Mouse (Mus musculus) right cerebral cortex, postnatal 25 days (tissue): ENCODE measurements at regions not wholly inside any gene's neighbourhood (a gene's known extent, or its start where the extent isn't known, plus 50 kb on each side); places are given as distances from the start of the nearest gene placed in this dataset.
"Not testable (repeated sequence)": the region's sequence is repeated elsewhere in the genome, so short reads cannot be mapped to it uniquely, and the experiment has no call there.

ENCODE experiments used
- DNase-seq: peaks from one replicate; pipeline ENCODE4 v3.0.0; 2022

DNA sequence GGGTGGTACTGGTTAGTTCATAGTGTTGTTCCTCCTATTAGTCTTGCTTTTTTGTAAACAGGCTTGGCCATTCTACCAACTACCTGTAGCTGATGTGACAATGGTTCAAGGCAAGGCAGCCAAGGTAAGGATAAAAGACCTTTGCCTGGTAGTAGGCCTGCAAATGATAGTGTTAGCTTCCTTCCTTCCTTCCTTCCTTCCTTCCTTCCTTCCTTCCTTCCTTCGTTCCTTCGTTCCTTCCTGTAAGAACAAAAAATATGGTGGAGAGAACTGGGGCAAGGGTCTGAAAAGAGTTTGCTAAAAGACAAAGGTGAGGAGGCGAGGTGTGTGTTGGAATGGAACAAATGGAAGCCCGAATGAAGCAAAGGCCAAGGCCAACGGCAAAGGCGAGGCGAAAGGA lies 84.8 kb upstream of the Ezh2 start:
- not testable (repeated sequence) for DNase-seq

DNA sequence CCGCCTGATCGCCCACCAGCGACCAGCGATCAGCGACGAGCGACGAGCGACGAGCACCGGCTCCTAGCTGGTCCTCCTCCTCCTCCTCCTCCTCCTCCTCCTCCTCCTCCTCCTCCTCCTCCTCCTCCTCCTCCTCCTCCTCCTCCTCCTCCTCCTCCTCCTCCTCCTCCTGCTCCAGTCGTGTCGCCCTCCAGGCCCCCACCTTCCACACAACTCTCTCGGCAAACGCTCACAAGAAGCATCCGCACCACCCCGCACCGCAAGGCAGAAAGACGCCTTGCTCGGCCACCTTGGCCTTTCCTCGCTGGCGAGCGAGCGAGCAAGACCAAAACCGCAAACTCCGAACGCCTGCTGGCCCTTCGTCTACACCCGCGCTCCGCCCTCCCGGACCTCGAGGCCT lies 77.6 kb upstream of the Ezh2 start:
- DNase-seq, result peak; percentile 22

DNA sequence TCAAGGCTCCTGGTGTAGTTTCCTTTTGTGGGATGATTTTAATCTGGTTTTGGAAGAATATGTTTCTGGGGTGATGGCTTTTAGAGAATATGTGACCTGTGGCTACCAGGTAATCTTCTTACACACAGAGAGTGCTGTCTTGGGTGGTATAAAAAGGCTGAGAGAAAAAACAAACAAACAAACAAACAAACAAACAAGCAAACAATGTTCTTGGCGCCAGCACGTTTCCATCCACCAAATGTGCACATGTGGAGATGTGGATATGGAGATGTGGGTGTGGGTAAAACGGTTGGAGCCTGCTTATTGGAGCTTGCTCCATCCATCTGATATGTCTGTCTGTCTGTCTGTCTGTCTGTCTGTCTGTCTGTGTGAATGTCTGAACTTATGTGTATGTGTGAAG lies 57.7 kb upstream of the Ezh2 start:
- peak; percentile 37 for DNase-seq

DNA sequence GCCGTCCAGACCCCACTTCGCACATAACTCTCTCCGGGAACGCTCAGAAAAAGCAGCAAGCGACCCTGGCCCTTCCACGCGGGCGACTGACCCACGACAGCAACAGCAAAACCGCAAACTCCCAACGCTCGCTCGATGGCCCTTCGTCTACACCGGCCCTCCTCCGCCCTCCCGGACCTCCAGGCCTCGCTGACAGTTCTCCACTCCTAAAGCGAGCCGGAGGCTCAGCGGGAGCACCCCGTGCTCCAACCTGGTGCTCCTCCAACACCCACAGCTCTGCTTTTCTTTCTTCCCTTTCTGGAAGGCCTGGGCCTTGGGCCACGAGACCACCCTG lies 56.2 kb upstream of the Ezh2 start:
- not testable (repeated sequence) for DNase-seq

DNA sequence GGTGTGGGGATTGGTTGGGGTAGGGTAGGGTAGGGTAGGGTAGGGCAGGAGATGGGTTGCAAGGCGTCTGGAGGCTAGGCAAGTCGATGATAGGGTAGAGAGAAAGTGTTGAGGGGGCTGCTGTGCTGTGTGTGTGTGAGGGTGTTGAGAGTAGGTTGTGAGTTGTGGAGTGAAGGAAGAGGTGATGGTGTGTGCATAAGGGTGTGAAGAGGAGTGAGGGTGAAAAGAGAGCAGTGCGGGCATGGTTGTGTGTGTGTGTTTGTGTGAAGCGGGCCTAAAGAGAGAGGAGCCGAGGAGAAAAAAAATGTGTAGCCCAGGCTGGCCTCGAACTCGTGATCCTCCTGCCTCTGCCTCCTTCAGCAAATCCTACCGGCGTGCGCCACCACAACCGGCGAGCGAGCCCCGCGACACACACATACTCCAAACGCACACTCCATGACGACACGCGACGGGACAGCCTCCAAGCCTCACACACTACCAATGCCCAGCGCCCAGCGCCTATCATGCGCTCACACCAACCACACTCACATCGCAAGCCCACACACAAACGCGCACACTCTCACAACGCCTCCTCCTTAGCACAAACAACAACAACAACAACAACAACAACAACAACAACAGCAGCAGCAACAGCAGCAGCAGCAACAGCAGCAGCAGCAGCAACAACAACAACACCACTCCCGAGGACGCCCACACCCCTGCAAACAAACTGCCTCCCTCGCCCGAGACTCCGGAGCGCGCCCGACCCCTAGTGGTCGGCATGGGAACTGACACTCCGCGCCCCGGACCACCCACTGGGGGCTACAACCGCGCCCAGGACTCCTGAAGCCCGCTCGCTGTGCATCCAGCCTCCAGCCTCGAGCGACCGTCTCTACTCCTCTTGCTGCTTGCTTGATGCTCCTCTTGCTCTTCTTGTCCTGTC lies 55.6 kb upstream of the Ezh2 start:
- DNase-seq, result peak; percentile 100

DNA sequence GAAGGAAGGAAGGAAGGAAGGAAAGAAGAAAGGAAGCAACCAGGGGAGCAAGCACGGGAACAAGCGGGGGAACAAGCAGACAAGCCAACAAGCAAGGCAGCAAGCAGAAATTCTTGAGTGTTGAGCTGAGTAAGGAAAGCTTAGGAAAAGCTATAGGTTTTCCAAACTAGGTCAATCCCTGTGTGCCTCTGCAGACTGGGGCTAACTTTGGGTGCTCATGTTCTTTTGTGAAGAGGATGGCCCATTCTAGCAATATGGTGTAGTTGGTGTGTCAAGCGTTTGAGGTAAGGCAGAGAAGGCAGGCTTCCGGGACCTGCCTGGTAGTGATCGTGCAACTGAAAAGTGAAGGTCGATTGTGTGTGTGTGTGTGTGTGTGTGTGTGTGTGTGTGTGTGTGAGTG lies 54.8 kb upstream of the Ezh2 start:
- DNase-seq, result peak; percentile 8

- DNase-seq, result peak; percentile 8
These were observed 54.4 kb upstream of the Ezh2 start for GRCm38 (mm10) chr6:47649451-47649931.

DNA sequence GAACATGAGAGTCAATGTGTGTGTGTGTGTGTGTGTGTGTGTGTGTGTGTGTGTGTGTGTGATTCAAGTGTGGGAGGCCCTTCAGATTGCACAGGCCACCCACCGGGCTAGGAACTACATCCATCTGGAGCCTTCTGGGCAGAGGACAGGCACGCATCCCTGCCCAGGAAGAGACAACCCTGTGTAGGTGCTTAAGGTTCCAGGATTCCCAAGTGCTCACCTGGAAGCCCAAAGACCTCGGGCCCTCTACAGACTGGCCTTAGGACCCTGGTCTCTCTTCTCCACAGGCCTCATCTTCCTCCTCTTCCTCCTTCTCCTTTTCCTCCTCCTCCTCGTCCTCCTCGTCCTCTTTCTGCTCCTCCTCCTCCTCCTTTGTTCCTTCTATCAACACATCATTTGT lies 53.8 kb upstream of the Ezh2 start:
- DNase-seq, result peak; percentile 7

- DNase-seq, result peak; percentile 4
These were observed 53.2 kb upstream of the Ezh2 start for GRCm38 (mm10) chr6:47648316-47648715.

GRCm38 (mm10) chr6:47647876-47648275 lies 52.7 kb upstream of the Ezh2 start:
- no peak for DNase-seq

- DNase-seq, result no peak
These were observed 51.8 kb upstream of the Ezh2 start for GRCm38 (mm10) chr6:47646731-47647567.

- DNase-seq, result no peak
These were observed 50.9 kb upstream of the Ezh2 start for GRCm38 (mm10) chr6:47646022-47646421.
